Mouse (Mus musculus): Measurements from ENCODE around the gene Cgnl1.

Gene Cgnl1

GRCm38 (mm10) chr9:71770991-71771767, at the start of gene Cgnl1:
TSS of gene Cgnl1 (minus strand) at chr9:71771602.
- DNase-seq (ENCODE audit: extremely low read depth, low read depth) = no peak

GRCm38 (mm10) chr9:71818453-71818852, 47.1 kb upstream of the Cgnl1 start:
- no peak for DNase-seq (ENCODE audit: extremely low read depth, low read depth)

GRCm38 (mm10) chr9:71816121-71816520, 44.7 kb upstream of the Cgnl1 start:
- no peak for DNase-seq (ENCODE audit: extremely low read depth, low read depth)

- no peak for DNase-seq (ENCODE audit: extremely low read depth, low read depth)
Measured at GRCm38 (mm10) chr9:71813565-71813964, 42.2 kb upstream of the Cgnl1 start.

- no peak for DNase-seq (ENCODE audit: extremely low read depth, low read depth)
Measured at GRCm38 (mm10) chr9:71812914-71813313, 41.5 kb upstream of the Cgnl1 start.

- DNase-seq (ENCODE audit: extremely low read depth, low read depth) = no peak
Measured at GRCm38 (mm10) chr9:71812402-71812801, 41.0 kb upstream of the Cgnl1 start.

GRCm38 (mm10) chr9:71811404-71811803, 40.0 kb upstream of the Cgnl1 start:
- no peak for DNase-seq (ENCODE audit: extremely low read depth, low read depth)

- DNase-seq (ENCODE audit: extremely low read depth, low read depth) = no peak
Measured at GRCm38 (mm10) chr9:71810723-71811122, 39.3 kb upstream of the Cgnl1 start.

- DNase-seq (ENCODE audit: extremely low read depth, low read depth) = peak; percentile 4
Measured at GRCm38 (mm10) chr9:71808640-71809254, 37.3 kb upstream of the Cgnl1 start.

- no peak for DNase-seq (ENCODE audit: extremely low read depth, low read depth)
Measured at GRCm38 (mm10) chr9:71807801-71808200, 36.4 kb upstream of the Cgnl1 start.

GRCm38 (mm10) chr9:71806422-71806805, 35.0 kb upstream of the Cgnl1 start:
- DNase-seq (ENCODE audit: extremely low read depth, low read depth) = peak; percentile 20

GRCm38 (mm10) chr9:71805646-71806421, 34.4 kb upstream of the Cgnl1 start:
- DNase-seq (ENCODE audit: extremely low read depth, low read depth) = no peak

- DNase-seq (ENCODE audit: extremely low read depth, low read depth) = no peak
Measured at GRCm38 (mm10) chr9:71804116-71804515, 32.7 kb upstream of the Cgnl1 start.

- DNase-seq (ENCODE audit: extremely low read depth, low read depth) = no peak
Measured at GRCm38 (mm10) chr9:71803281-71803680, 31.9 kb upstream of the Cgnl1 start.

GRCm38 (mm10) chr9:71799598-71799997, 28.2 kb upstream of the Cgnl1 start:
- DNase-seq (ENCODE audit: extremely low read depth, low read depth) = no peak

GRCm38 (mm10) chr9:71798176-71798575, 26.8 kb upstream of the Cgnl1 start:
- no peak for DNase-seq (ENCODE audit: extremely low read depth, low read depth)

- DNase-seq (ENCODE audit: extremely low read depth, low read depth) = no peak
Measured at GRCm38 (mm10) chr9:71777404-71777803, 6.0 kb upstream of the Cgnl1 start.

- DNase-seq (ENCODE audit: extremely low read depth, low read depth) = no peak
Measured at GRCm38 (mm10) chr9:71776337-71776736, 4.9 kb upstream of the Cgnl1 start.

- no peak for DNase-seq (ENCODE audit: extremely low read depth, low read depth)
Measured at GRCm38 (mm10) chr9:71773563-71773962, 2.2 kb upstream of the Cgnl1 start.

GRCm38 (mm10) chr9:71772338-71772737, 936 bp upstream of the Cgnl1 start:
- peak; percentile 86 for DNase-seq (ENCODE audit: extremely low read depth, low read depth)

- DNase-seq (ENCODE audit: extremely low read depth, low read depth) = no peak
Measured at GRCm38 (mm10) chr9:71770484-71770883, 918 bp downstream of the Cgnl1 start.

GRCm38 (mm10) chr9:71769701-71770100, 1.7 kb downstream of the Cgnl1 start:
- DNase-seq (ENCODE audit: extremely low read depth, low read depth) = no peak
